ENCODE assay signal across 10 mouse cellular contexts in genomic region chr11:120183708-120184107, GRCm38 (mm10). TPM values are rescaled to one million over a fixed set of nuclear protein-coding genes. Genes with fewer than 3 reads are reported as not detected.
DNase-seq lines count a peak whose midpoint lies in the region; ATAC-seq and TF ChIP-seq lines count a peak whose summit lies in the region.
"Had no signal": no experiment of that assay in that cellular context is flagged by ENCODE, and none has a peak within 500 bp of the region (broad histone marks: within the 10 kb centered on the region; RNA-seq: fewer than 3 reads in every experiment).

No protein-coding gene starts in this region.

- TF ChIP-seq CTCF in lung, embryonic 14.5 days (IDR thresholded peaks at IDR 0.05; ENCODE audit: low read depth), result no peak
- no peak for TF ChIP-seq CTCF in lung, adult 2 months (IDR thresholded peaks at IDR 0.05; ENCODE audit: insufficient read depth, low read length)
- TF ChIP-seq CTCF in midbrain, postnatal 0 days (IDR thresholded peaks at IDR 0.05), result no peak

- peak overlapping the region; percentile 94 for H3K27ac ChIP-seq in lung, embryonic 14.5 days (ENCODE audit: low read depth)
- peak overlapping the region; percentile 100 for H3K27ac ChIP-seq in embryonic facial prominence, embryonic 10.5 days (replicated peaks)
- H3K27ac ChIP-seq in hindbrain, embryonic 15.5 days (replicated peaks), result peak overlapping the region; percentile 98; the same call in 1 of the 2 replicates
- peak overlapping the region; percentile 97 for H3K27ac ChIP-seq in midbrain, postnatal 0 days (ENCODE audit: low read depth, low read length)

- 43% methylated on average over 11 of the region's 11 CpGs for WGBS in lung, embryonic 14.5 days
- 77% methylated on average over 11 of the region's 11 CpGs for WGBS in lung, adult 2 months
- 9% methylated on average over 11 of the region's 11 CpGs for WGBS in embryonic facial prominence, embryonic 10.5 days
- WGBS in hindbrain, embryonic 15.5 days, result 21% methylated on average over 11 of the region's 11 CpGs
- 32% methylated on average over 11 of the region's 11 CpGs for whole genome bisulfite sequencing in midbrain, postnatal 0 days

- H3K4me1 ChIP-seq in lung, embryonic 14.5 days (ENCODE audit: insufficient read depth), result peaks cover 24% of the 10 kb centered on the region
- H3K4me1 ChIP-seq in lung, adult 2 months (ENCODE audit: control insufficient read depth, insufficient read depth, low read length), result peaks cover 8% of the 10 kb centered on the region; the same call in 1 of the 2 replicates
- H3K4me1 ChIP-seq in embryonic facial prominence, embryonic 10.5 days, result peaks cover 74% of the 10 kb centered on the region
- H3K4me1 ChIP-seq in hindbrain, embryonic 15.5 days (replicated peaks), result peaks cover 52% of the 10 kb centered on the region
- H3K4me1 ChIP-seq in midbrain, postnatal 0 days (ENCODE audit: insufficient read depth, low read length), result peaks cover 10% of the 10 kb centered on the region

- peak; percentile 47 for DNase-seq in lung, embryonic 14.5 days
- DNase-seq in lung, adult 2 months, result no peak
- peak; percentile 60 for DNase-seq in embryonic facial prominence, embryonic 10.5 days (ENCODE audit: low spot score)
- no peak for DNase-seq in midbrain, postnatal 0 days (ENCODE audit: low spot score)
- DNase-seq in cerebellum, postnatal 10 days, result no peak
- no peak for DNase-seq in kidney, postnatal 10 days
- DNase-seq: cerebellum, adult 11 months had no signal

- H3K36me3 ChIP-seq in lung, embryonic 14.5 days (ENCODE audit: insufficient read depth), result peaks cover 30% of the 10 kb centered on the region; the same call in 1 of the 2 replicates
- peaks cover 26% of the 10 kb centered on the region for H3K36me3 ChIP-seq in embryonic facial prominence, embryonic 10.5 days (replicated peaks)
- H3K36me3 ChIP-seq in hindbrain, embryonic 15.5 days, result no peaks in the 10 kb centered on the region
- no peaks in the 10 kb centered on the region for H3K36me3 ChIP-seq in midbrain, postnatal 0 days (ENCODE audit: insufficient read depth, low read length)

- H3K4me2 ChIP-seq in lung, embryonic 14.5 days, result peak overlapping the region; percentile 99
- H3K4me2 ChIP-seq in hindbrain, embryonic 15.5 days, result peak overlapping the region; percentile 83
- H3K4me2 ChIP-seq in midbrain, postnatal 0 days (ENCODE audit: low read depth, low read length, poor library complexity, severe bottlenecking), result 0 out of 2 replicates have a peak overlapping the region, but pooled peaks have one; percentile 97

- no peak overlapping the region for H3K4me3 ChIP-seq in lung, embryonic 14.5 days (ENCODE audit: low read depth, low read length)
- no peak overlapping the region for H3K4me3 ChIP-seq in lung, adult 2 months (replicated peaks; ENCODE audit: extremely low read depth, low read depth, low read length)
- H3K4me3 ChIP-seq in embryonic facial prominence, embryonic 10.5 days, result peak overlapping the region; percentile 96
- no peak overlapping the region for H3K4me3 ChIP-seq in hindbrain, embryonic 15.5 days
- H3K4me3 ChIP-seq in midbrain, postnatal 0 days (ENCODE audit: low read depth, low read length), result no peak overlapping the region

- no peaks in the 10 kb centered on the region for H3K27me3 ChIP-seq in lung, embryonic 14.5 days (ENCODE audit: insufficient read depth, low read length)
- H3K27me3 ChIP-seq in embryonic facial prominence, embryonic 10.5 days (replicated peaks; ENCODE audit: low read depth, poor library complexity, severe bottlenecking), result no peaks in the 10 kb centered on the region
- H3K27me3 ChIP-seq in hindbrain, embryonic 15.5 days, result no peaks in the 10 kb centered on the region
- no peaks in the 10 kb centered on the region for H3K27me3 ChIP-seq in midbrain, postnatal 0 days (ENCODE audit: insufficient read depth, low read length)
- H3K27me3 ChIP-seq: Patski had no signal

- no peak for TF ChIP-seq POLR2A in lung, adult 2 months (IDR thresholded peaks at IDR 0.05; ENCODE audit: borderline replicate concordance, extremely low read depth, low read depth, low read length)

- H3K9me3 ChIP-seq in lung, embryonic 14.5 days (ENCODE audit: low read depth, low read length), result no peaks in the 10 kb centered on the region
- H3K9me3 ChIP-seq in embryonic facial prominence, embryonic 10.5 days, result no peaks in the 10 kb centered on the region
- no peaks in the 10 kb centered on the region for H3K9me3 ChIP-seq in hindbrain, embryonic 15.5 days
- H3K9me3 ChIP-seq in midbrain, postnatal 0 days (ENCODE audit: low read length), result no peaks in the 10 kb centered on the region

- ATAC-seq in lung, embryonic 14.5 days (ENCODE audit: insufficient read depth), result no peak
- no peak for ATAC-seq in hindbrain, embryonic 15.5 days (ENCODE audit: low FRiP score, low read depth)
- ATAC-seq in midbrain, postnatal 0 days (ENCODE audit: low FRiP score), result no peak
- no peak for ATAC-seq in erythroblast, adult 5-6 weeks (replicated peaks; ENCODE audit: low FRiP score, poor library complexity, severe bottlenecking)
- ATAC-seq: Patski had no signal

- H3K9ac ChIP-seq in lung, embryonic 14.5 days, result peak overlapping the region; percentile 98
- peak overlapping the region; percentile 16; the same call in 1 of the 2 replicates for H3K9ac ChIP-seq in hindbrain, embryonic 15.5 days
- H3K9ac ChIP-seq in midbrain, postnatal 0 days (replicated peaks; ENCODE audit: low read length, poor library complexity, severe bottlenecking), result 0 out of 2 replicates have a peak overlapping the region, but pooled peaks have one; percentile 56

RNA-seq across cellular contexts. Expression of gene Slc38a10, which starts 32.6 kb away (rescaled TPM):
- 77.2 and 83.9 TPM in 2 replicates for polyA plus RNA-seq in lung, embryonic 14.5 days (2014; fragmentation: Nextera tagmentation; extraction: Ambion mirVana)
- 132 and 170 TPM in 2 replicates for polyA plus RNA-seq in lung, adult 2 months (2012; rRNA removed)
- polyA plus RNA-seq in embryonic facial prominence, embryonic 10.5 days (2016; fragmentation: Nextera tagmentation; extraction: Ambion mirVana), result 99.0 and 103 TPM in 2 replicates
- 112 and 116 TPM in 2 replicates for polyA plus RNA-seq in hindbrain, embryonic 15.5 days (2015; fragmentation: Nextera tagmentation; extraction: Ambion mirVana)
- total RNA-seq in midbrain, postnatal 0 days (2014; rRNA removed), result 171 and 175 TPM in 2 replicates
- 108 and 111 TPM in 2 replicates for polyA plus RNA-seq in midbrain, postnatal 0 days (2015; fragmentation: Nextera tagmentation; extraction: Ambion mirVana)
- total RNA-seq in erythroblast, adult 5-6 weeks (2015; ENCODE audit: low replicate concordance), result 7.7 and 10.7 TPM in 2 replicates
- 22.4 and 39.9 TPM in 2 replicates for total RNA-seq in erythroblast, adult 5-6 weeks (2017; ENCODE audit: low replicate concordance)

RNA-seq across cellular contexts. Expression of gene Bahcc1, which starts 49.0 kb away (rescaled TPM):
- polyA plus RNA-seq in lung, embryonic 14.5 days (2014; fragmentation: Nextera tagmentation; extraction: Ambion mirVana), result 14.3 and 15.6 TPM in 2 replicates
- polyA plus RNA-seq in lung, adult 2 months (2012; rRNA removed), result 10.8 and 12.4 TPM in 2 replicates
- polyA plus RNA-seq in embryonic facial prominence, embryonic 10.5 days (2016; fragmentation: Nextera tagmentation; extraction: Ambion mirVana), result 18.0 and 18.4 TPM in 2 replicates
- polyA plus RNA-seq in hindbrain, embryonic 15.5 days (2015; fragmentation: Nextera tagmentation; extraction: Ambion mirVana), result 11.5 and 12.5 TPM in 2 replicates
- 39.9 and 49.8 TPM in 2 replicates for total RNA-seq in midbrain, postnatal 0 days (2014; rRNA removed)
- polyA plus RNA-seq in midbrain, postnatal 0 days (2015; fragmentation: Nextera tagmentation; extraction: Ambion mirVana), result 5.9 and 9.5 TPM in 2 replicates
- total RNA-seq in erythroblast, adult 5-6 weeks (2015; ENCODE audit: low replicate concordance), result 2.1 and 3.3 TPM in 2 replicates
- total RNA-seq in erythroblast, adult 5-6 weeks (2017; ENCODE audit: low replicate concordance), result 0.84 and 2.0 TPM in 2 replicates

Comparison
In these comparisons a context has a peak if more than half of its experiments do, and no peak if none do; other contexts are left out.
1. DNase-seq: peak in lung, embryonic 14.5 days (single experiment) and embryonic facial prominence, embryonic 10.5 days (single experiment); none in lung, adult 2 months (single experiment), midbrain, postnatal 0 days (single experiment), cerebellum, postnatal 10 days (0 of 2) and kidney, postnatal 10 days (single experiment).
2. H3K9ac ChIP-seq: peak in every context shown above with its lines; median percentile 98 in lung, embryonic 14.5 days; 56 in midbrain, postnatal 0 days; 16 in hindbrain, embryonic 15.5 days.
3. Peak in every context shown above with its lines, with median percentiles within 50 percentile points of each other: H3K27ac ChIP-seq and H3K4me2 ChIP-seq.